Mouse (Mus musculus) limb, embryonic 13.5 days (tissue): ENCODE data around the gene Foxl1. TPM values are rescaled to one million over a fixed set of nuclear protein-coding genes. Genes with fewer than 3 reads are reported as not detected.

Experiments
- ATAC-seq: fragments of 200-750 bp; cut with Nextera tagmentation; 2 replicates; pipeline ENCODE4 v1.8.0; 2017; ENCODE audit warnings: low read depth, moderate number of reproducible peaks, moderate TSS enrichment; ENCODE audit not compliant: low FRiP score
- H3K27ac ChIP-seq: fragments of 300-500 bp; sonication (generic); 2 replicates; pipeline ENCODE4 v1.5.1; 2015; ENCODE audit warnings: inconsistent platforms, mild to moderate bottlenecking, moderate library complexity
- H3K27me3 ChIP-seq: fragments of 300-500 bp; sonication (generic); 2 replicates; pipeline ENCODE4 v1.6.1; 2015; ENCODE audit warnings: mild to moderate bottlenecking, inconsistent platforms
- H3K36me3 ChIP-seq: fragments of 300-500 bp; sonication (generic); 2 replicates; pipeline ENCODE4 v1.6.1; 2015; ENCODE audit warnings: inconsistent platforms, mild to moderate bottlenecking, moderate library complexity
- H3K4me1 ChIP-seq: fragments of 300-500 bp; sonication (generic); 2 replicates; pipeline ENCODE4 v1.6.1; 2015; ENCODE audit warnings: inconsistent platforms
- H3K4me2 ChIP-seq: fragments of 300-500 bp; sonication (generic); replicated peaks from 2 replicates; pipeline ENCODE4 v1.6.1; 2015; ENCODE audit warnings: inconsistent platforms, mild to moderate bottlenecking, moderate library complexity
- H3K4me3 ChIP-seq: fragments of 300-500 bp; sonication (generic); 2 replicates; pipeline ENCODE4 v1.5.1; 2015; ENCODE audit warnings: moderate library complexity, mild to moderate bottlenecking, inconsistent platforms
- H3K9ac ChIP-seq: fragments of 300-500 bp; sonication (generic); 2 replicates; pipeline ENCODE4 v1.6.1; 2015; ENCODE audit warnings: mild to moderate bottlenecking, inconsistent platforms
- H3K9me3 ChIP-seq: fragments of 300-500 bp; sonication (generic); 2 replicates; pipeline ENCODE4 v1.6.1; 2016; ENCODE audit warnings: inconsistent platforms
- WGBS: fragments of 180-500 bp; shearing (Covaris S2); methylation state at CpG from one replicate; pipeline ENCODE4 v1.1.7; 2015; 5-methylcytosine and 5-hydroxymethylcytosine counted together
- polyA plus RNA-seq: library from polyadenylated mRNA; unstranded; fragments of >200 nt; fragmentation: Nextera tagmentation; extraction: Ambion mirVana; gene quantifications from 2 replicates; pipeline ENCODE4 v1.2.1, GENCODE M21; 2015

The Foxl1 gene
- polyA plus RNA-seq, 1 experiment from 2014 or later = 0.15 TPM

DNA sequence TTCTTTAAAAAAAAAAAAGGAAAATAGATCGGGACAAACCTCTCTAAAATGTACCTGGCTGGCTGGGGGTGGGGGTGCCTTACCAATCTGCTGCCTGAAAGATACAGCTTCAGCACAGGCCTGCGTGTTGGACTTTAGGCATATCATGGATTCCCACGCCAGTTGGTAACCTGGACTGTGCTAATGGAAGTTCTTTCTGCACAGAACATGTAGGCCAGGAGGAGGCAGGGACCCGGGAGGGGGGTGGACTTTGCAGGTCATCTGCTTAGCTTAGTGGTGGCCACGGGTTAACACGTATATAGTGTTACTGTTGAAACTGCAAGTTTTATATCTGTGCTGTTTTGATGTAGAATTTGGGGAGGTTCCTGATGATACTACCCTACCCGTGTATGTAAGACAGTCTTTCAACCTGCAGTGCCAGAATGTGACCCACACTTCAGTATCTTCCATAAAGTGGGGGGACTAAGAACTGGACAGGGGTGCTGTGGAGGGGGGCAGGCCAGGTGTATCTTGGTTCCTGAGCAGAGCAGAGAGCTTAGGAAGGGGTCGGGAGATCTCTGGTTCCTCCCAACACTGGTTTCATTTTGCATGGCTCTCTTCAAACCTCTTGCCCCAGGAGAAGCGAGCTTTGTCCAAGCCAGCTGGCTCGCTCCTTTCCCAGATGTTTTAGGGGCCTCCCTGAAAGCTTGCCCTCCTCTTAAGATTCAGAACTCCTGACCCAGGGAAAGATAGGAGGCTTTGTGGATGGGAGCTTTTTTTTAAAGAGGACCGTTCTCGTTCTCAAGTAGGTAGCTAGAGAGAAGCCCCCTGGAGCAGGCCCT lies 7.9 kb upstream of the Foxl1 start:
- no peak for ATAC-seq
- 10% methylated on average over 12 of the region's 12 CpGs for WGBS
- Histone ChIP-seq H3K27ac (no peak overlapping the region), H3K4me2 (peak overlapping the region; percentile 90), H3K9ac (peak overlapping the region; percentile 80), H3K36me3 (no peaks in the 10 kb centered on the region; the same call in 1 of the 2 replicates), H3K9me3 (0 out of 2 replicates have a peak, but pooled peaks cover 4% of the 10 kb centered on the region), H3K4me3 (peak overlapping the region; percentile 68), H3K27me3 (peaks cover 92% of the 10 kb centered on the region), H3K4me1 (peaks cover 47% of the 10 kb centered on the region)

DNA sequence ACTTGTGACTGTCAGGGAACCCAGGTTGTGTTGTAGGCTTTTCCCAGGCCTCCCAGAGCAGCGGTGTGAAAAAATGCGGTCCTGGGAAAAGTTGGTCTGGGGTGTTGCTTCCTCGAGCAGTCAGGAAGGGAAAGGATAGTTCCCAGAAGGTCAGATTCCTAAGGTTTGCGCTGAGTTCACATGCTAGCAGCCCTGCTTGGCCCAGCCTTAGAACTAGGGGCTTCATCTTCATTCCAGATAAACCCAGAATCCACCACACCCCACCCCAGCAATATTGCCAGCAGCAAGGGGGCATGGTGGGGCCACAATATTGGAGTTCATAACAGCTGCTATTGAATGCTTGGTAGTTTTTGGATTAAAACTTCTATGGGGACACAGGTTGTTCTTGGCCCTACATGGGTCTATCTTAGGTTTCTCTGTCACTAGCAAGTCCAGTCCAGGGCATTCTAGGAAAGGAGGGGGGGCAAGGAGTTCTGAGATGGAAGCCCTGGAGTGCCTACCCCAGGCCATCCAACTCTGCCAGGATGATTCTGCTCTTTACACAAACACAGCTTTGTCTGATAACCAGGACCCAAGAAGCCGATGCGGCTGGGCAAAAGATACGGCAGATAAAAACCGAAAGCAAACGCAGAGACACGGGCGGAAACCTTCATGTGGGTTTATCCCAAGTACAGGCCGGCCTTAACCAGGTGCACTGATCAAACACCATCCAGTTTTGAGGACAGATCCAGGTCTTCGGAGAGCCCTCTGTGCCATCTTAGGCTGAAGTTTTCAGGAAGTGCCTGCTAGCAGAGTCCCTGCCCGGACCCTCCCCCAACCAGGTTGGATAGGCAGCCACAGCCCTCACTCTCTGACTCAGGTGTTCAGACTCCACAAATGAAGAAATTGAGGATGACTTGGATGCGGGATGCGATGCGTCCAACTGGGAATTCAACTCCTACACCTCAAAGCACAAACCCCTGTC lies 7.0 kb upstream of the Foxl1 start:
- Histone ChIP-seq H3K27me3 (peaks cover 93% of the 10 kb centered on the region), H3K36me3 (no peaks in the 10 kb centered on the region; the same call in 1 of the 2 replicates), H3K4me3 (peak overlapping the region; percentile 68), H3K27ac (no peak overlapping the region), H3K9me3 (0 out of 2 replicates have a peak, but pooled peaks cover 4% of the 10 kb centered on the region), H3K4me2 (peak overlapping the region; percentile 90), H3K9ac (peak overlapping the region; percentile 80), H3K4me1 (peaks cover 51% of the 10 kb centered on the region)
- 23% methylated on average over 17 of the region's 17 CpGs for WGBS
- no peak for ATAC-seq

DNA sequence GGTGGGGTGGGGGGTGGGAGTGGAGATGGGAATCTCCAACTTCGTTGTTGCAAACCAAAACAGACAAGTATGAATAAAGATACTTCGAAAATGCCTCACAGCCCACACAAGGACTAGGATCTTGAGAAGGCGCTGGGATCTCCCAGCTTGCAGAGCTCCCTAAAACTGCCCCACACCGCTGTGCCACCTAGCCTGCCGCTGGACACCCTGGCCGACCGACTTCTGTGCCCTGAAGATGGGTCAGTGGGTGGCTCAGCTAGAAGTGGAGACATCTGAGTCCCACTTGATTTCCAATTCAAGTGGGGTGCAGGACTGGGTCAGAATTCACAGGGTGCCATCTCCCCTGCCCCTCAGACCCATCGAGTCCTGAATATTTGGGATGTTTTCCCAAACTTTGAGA lies 6.0 kb upstream of the Foxl1 start:
- 0 out of 2 replicates have a peak, but pooled peaks cover 4% of the 10 kb centered on the region for H3K9me3 ChIP-seq
- no peaks in the 10 kb centered on the region; the same call in 1 of the 2 replicates for H3K36me3 ChIP-seq
- no peak overlapping the region for H3K27ac ChIP-seq
- no peak for ATAC-seq
- H3K27me3 ChIP-seq = peaks cover 96% of the 10 kb centered on the region
- peaks cover 54% of the 10 kb centered on the region for H3K4me1 ChIP-seq
- no peak overlapping the region for H3K4me3 ChIP-seq
- H3K9ac ChIP-seq = no peak overlapping the region
- 22% methylated on average over 8 of the region's 8 CpGs for WGBS
- peak overlapping the region; percentile 90; the same call in 1 of the 2 replicates for H3K4me2 ChIP-seq

DNA sequence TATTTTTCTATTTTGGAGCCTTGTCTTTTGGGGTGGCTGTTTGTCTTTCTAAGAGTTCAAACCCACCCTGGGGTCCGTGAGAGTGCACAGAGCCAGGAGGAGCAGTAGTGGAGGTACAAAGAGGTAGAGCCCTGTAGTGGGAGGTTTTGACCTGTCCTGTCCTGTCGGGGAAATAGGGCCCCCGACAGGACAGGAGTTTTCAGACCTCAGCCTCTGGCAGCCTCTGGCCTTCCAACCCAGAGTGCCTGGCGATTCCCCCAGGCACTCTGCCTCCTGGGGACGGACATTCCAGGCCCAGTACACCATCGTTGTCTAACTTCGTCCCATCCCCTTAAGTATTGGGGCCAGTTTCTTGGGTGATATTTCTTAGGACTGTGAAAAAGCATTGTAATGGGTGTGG lies 5.4 kb upstream of the Foxl1 start:
- no peak for ATAC-seq
- peaks cover 54% of the 10 kb centered on the region for H3K4me1 ChIP-seq
- peaks cover 96% of the 10 kb centered on the region for H3K27me3 ChIP-seq
- H3K4me3 ChIP-seq = no peak overlapping the region
- 16% methylated on average over 7 of the region's 7 CpGs for WGBS
- H3K4me2 ChIP-seq = no peak overlapping the region
- 0 out of 2 replicates have a peak, but pooled peaks cover 4% of the 10 kb centered on the region for H3K9me3 ChIP-seq
- no peak overlapping the region for H3K27ac ChIP-seq
- no peaks in the 10 kb centered on the region; the same call in 1 of the 2 replicates for H3K36me3 ChIP-seq
- no peak overlapping the region for H3K9ac ChIP-seq

DNA sequence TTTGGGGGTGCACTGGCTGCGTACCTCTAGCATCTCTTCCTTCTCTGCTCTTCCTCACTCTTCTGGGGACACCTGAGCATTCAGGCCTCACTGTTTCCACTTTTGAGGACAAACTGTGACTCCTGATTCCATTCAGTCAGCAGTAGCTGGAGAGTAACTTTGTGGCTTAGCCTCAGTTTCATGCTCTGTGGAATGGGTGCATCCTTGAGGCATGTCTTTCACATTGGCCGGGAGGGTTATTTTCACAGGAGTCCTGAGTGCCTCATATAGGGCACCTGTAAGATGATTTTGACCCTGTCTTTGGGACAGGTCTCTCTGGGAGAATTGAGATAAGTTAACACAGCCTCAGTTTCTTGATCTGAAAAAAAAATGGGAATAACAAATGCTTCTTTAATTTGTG lies 4.6 kb upstream of the Foxl1 start:
- peaks cover 96% of the 10 kb centered on the region for H3K27me3 ChIP-seq
- H3K36me3 ChIP-seq = no peaks in the 10 kb centered on the region; the same call in 1 of the 2 replicates
- no peak overlapping the region for H3K27ac ChIP-seq
- H3K4me3 ChIP-seq = no peak overlapping the region
- no peak overlapping the region for H3K9ac ChIP-seq
- ATAC-seq = no peak
- H3K9me3 ChIP-seq = 0 out of 2 replicates have a peak, but pooled peaks cover 4% of the 10 kb centered on the region
- 68% methylated on average over 2 of the region's 2 CpGs for WGBS
- H3K4me1 ChIP-seq = peaks cover 54% of the 10 kb centered on the region
- no peak overlapping the region for H3K4me2 ChIP-seq

DNA sequence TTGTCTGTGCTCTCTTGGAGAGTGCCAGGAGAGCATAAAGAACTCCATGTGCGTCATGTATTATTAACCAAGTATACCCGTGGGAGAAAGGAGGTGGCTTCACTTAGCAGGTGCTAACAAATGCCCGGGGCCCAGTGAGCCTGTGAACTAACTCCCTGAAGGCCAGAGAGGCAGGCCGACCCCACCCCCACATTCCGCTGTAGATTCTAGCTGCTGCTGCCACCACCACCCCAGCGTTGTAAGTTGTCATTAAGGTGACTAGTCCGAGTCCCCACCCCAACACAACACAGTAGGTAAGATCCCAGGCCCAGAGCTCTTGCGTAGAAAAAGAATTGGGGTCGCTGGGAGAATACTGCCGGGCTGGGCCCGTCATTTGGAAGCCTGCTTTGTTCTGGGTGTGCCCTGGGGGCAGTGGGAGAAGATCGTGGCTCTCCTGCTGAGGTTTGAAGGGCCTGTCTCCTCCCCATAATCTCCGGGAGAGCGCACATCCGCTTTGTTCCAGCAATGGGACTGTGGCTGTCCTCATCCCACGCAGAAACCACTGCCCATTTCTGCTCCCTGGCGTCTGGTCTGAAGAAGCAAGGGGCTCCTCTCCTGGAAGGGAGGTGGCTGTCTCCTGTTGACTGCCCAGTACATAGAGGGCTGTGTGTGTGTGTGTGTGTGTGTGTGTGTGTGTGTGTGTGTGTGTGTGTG lies 3.0 kb upstream of the Foxl1 start:
- H3K27ac ChIP-seq = no peak overlapping the region
- H3K36me3 ChIP-seq = no peaks in the 10 kb centered on the region; the same call in 1 of the 2 replicates
- 0 out of 2 replicates have a peak, but pooled peaks cover 4% of the 10 kb centered on the region for H3K9me3 ChIP-seq
- H3K4me3 ChIP-seq = peak overlapping the region; percentile 38
- no peak overlapping the region; the same call in 1 of the 2 replicates for H3K9ac ChIP-seq
- 5% methylated on average over 17 of the region's 17 CpGs for WGBS
- peaks cover 99% of the 10 kb centered on the region for H3K27me3 ChIP-seq
- H3K4me1 ChIP-seq = peaks cover 65% of the 10 kb centered on the region
- no peak for ATAC-seq
- H3K4me2 ChIP-seq = peak overlapping the region; percentile 69

DNA sequence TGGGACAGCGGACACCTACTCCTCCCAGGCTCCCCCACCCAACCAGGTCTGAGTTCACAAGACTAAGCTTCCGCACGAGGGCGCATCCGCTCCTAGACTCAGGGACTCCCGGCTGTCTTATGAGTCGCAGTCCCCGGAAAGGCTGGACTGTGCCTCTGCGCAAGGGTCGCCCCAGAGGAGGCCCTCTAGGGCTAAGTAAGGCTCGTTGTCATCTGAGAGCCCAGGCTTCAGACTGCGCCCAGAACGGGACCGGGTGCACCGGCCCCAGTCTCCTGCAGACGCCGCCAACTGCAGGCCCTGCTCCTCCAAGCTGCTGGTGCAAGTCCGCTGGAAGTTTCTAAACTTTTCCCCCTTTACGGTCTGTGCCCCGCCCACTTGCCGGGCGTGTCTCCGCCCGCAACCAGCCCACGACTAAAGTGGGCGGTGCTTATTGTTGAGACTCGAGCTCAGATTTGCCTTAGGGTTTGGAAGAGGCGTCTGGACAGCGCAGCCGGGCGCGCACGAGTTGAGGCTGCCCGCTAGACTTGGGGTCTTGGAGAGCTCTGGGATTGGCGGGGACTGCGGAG lies 2.3 kb upstream of the Foxl1 start:
- no peak overlapping the region for H3K27ac ChIP-seq
- peak overlapping the region; percentile 69 for H3K4me2 ChIP-seq
- WGBS = under 1% methylated on average over 35 of the region's 36 CpGs
- peak overlapping the region; percentile 38 for H3K4me3 ChIP-seq
- ATAC-seq = peak; percentile 81
- H3K4me1 ChIP-seq = peaks cover 58% of the 10 kb centered on the region
- peak overlapping the region; percentile 39; the same call in 1 of the 2 replicates for H3K9ac ChIP-seq
- no peaks in the 10 kb centered on the region; the same call in 1 of the 2 replicates for H3K36me3 ChIP-seq
- H3K9me3 ChIP-seq = 0 out of 2 replicates have a peak, but pooled peaks cover 4% of the 10 kb centered on the region
- peaks cover 99% of the 10 kb centered on the region for H3K27me3 ChIP-seq

DNA sequence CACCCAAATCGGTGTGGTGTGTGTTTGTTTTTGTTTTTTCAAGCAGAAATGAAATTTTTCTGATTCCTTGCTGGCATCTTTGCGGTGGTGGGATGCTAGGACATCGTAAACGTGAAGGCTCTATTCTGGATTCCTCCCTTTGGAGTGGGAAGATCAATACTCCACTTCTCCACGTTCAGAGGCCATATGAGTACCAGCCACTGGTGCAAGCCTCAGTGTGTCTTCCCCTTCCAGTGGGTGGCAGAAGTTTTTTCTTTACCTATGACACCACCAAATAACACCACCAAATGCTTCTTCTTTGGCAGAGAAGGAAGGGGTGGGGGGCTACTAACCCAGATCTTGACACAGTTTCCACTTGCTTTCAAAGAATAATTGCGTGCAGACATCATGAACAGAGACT lies 1.5 kb upstream of the Foxl1 start:
- Histone ChIP-seq H3K27me3 (peaks cover 99% of the 10 kb centered on the region), H3K4me2 (peak overlapping the region; percentile 69), H3K4me1 (peaks cover 52% of the 10 kb centered on the region), H3K27ac (no peak overlapping the region), H3K4me3 (peak overlapping the region; percentile 38), H3K9ac (no peak overlapping the region), H3K36me3 (no peaks in the 10 kb centered on the region; the same call in 1 of the 2 replicates), H3K9me3 (0 out of 2 replicates have a peak, but pooled peaks cover 4% of the 10 kb centered on the region)
- WGBS = 8% methylated on average over 6 of the region's 6 CpGs
- ATAC-seq = no peak

DNA sequence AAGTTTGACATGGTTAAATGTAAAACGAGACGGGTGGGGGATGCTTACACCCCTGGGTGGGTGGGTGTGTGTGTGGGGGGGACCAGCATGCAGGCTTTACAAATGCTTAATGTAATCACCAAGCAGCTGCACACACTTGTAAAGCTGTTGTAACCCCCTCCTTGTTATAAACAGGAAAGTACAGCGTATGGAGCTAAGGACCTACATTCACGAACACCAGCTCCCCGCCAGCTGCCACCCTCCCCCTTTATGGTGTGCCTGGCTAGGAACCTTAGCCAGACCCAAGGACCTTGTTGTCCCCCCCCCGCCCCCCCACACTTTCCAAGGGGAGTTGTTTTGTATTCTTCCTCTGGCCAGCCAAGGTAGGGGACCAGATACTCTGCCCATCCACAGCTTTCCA lies 1.0 kb upstream of the Foxl1 start:
- Histone ChIP-seq H3K4me2 (no peak overlapping the region), H3K36me3 (no peaks in the 10 kb centered on the region; the same call in 1 of the 2 replicates), H3K4me3 (no peak overlapping the region), H3K9me3 (0 out of 2 replicates have a peak, but pooled peaks cover 4% of the 10 kb centered on the region), H3K27ac (no peak overlapping the region), H3K9ac (no peak overlapping the region), H3K27me3 (peaks cover 98% of the 10 kb centered on the region), H3K4me1 (peaks cover 50% of the 10 kb centered on the region)
- 13% methylated on average over 6 of the region's 6 CpGs for WGBS
- no peak for ATAC-seq

DNA sequence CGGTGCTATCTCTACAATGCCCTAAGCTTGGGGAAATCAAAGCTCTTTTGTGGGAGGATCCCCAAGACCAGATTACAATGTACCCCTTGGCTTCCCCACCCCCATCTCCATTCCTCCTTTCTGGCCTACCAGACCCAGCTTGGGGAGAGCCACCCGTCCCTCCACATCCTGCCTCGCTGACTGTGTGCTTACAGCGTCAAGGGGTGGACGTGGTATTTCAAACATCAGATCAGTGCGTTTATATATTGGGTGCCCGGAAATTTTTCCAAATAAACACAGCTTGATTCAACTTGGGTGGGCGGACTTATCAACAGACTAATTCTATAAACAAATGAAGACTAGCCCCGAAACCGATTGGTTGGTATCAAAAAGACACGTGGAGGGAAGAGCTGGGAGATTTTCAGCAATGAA lies 444 bp upstream of the Foxl1 start:
- H3K27ac ChIP-seq = no peak overlapping the region
- ATAC-seq = no peak
- WGBS = 9% methylated on average over 11 of the region's 11 CpGs

More for the DNA sequence above, 444 bp upstream of the Foxl1 start:
- Histone ChIP-seq H3K4me3 (peak overlapping the region; percentile 30; the same call in 1 of the 2 replicates), H3K4me1 (peaks cover 50% of the 10 kb centered on the region), H3K9ac (no peak overlapping the region), H3K27me3 (peaks cover 98% of the 10 kb centered on the region), H3K9me3 (0 out of 2 replicates have a peak, but pooled peaks cover 4% of the 10 kb centered on the region), H3K36me3 (no peaks in the 10 kb centered on the region), H3K4me2 (no peak overlapping the region)
